Mouse (Mus musculus) spleen, adult 2 months (tissue): Measurements from ENCODE around the gene Cnot10.

Experiments
- CTCF ChIP-seq: fragments of 200-500 bp; IDR thresholded peaks from 2 replicates; pipeline ENCODE4 v1.5.1; 2011; ENCODE audit warnings: mild to moderate bottlenecking, inconsistent platforms; ENCODE audit not compliant: insufficient read depth, insufficient read length, insufficient replicate concordance; ENCODE audit errors: extremely low read depth
- POLR2A ChIP-seq: fragments of 200-500 bp; IDR thresholded peaks from 2 replicates; pipeline ENCODE4 v1.6.1; 2011; ENCODE audit warnings: low read depth, low read length, inconsistent platforms

- TF ChIP-seq CTCF (no peak), POLR2A (no peak)
Observed at GRCm38 (mm10) chr9:114661991-114662390, 22.0 kb upstream of the Cnot10 start.
